Mouse (Mus musculus) CD4-positive, CD25-positive, alpha-beta regulatory T cell, adult 4 months (primary cell): ENCODE measurements around the gene BC025920. TPM values are rescaled to one million over a fixed set of nuclear protein-coding genes. Genes with fewer than 3 reads are reported as not detected.
A peak's percentile ranks its signal among the peaks of the same experiment; 100 is the strongest.

ENCODE experiments used
- ATAC-seq: one replicate; pipeline ENCODE4 v1.8.0; 2017
- polyA plus RNA-seq, 2 experiments: library from polyadenylated mRNA; unstranded; fragments of 100-300 nt; shearing (Covaris generic); gene quantifications; one replicate each; pipeline ENCODE4 v1.2.1; 2017

The BC025920 gene
- polyA plus RNA-seq, 2 experiments from 2014 or later, result 3.6 to 3.8 TPM

DNA sequence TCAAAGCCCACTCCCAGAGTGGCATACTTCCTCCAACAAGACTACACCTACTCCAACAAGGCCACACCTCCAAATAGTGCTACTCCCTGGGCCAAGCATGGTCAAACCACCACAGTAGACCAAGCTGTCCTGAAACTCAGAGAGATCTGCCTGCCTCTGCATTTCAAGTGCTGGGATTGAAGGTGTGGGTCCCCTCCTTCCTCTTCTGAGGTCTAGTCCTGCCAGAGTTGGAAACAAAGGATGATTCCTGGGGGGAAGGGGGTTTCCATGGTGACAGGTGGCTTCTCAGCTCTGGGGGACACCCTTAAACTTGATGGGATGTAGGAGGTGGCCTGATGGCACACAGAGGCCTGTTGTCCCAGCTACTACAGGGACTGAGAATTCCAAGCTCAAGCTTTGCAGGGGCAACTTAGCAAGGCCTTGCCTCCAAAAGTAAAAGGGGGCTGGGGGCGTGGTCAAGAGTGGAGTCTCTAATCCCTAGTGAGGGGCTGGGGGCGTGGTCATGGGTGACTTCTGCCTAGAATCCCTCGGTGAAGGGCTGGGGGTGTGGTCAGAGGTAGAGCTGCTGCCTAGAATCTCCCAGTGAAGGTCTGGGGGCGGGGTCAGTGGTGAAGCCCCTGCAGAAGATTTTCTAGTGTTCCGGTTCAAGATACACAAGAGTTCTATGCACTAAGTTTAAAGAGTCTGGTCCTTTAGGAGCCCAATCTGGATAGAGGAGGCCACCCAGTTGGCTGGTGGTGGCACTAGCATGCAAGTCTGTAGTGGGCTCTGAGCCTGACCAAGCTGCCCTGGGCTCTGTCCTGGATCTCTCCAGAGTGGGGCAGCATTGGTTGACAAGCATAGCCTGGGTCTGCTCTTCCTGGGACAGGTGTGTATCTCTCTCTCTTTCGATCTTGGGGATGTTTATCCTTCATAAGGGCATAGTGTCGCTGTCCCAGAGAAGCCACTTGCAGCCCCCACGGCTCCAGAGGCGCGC lies 31.7 kb upstream of the BC025920 start, which contains the start of gene Tle2:
Gene Tle2 (plus strand): TSS at position 481 of the 976 bp plus-strand sequence.
- ATAC-seq, result no peak

- no peak for ATAC-seq
Observed at GRCm38 (mm10) chr10:81575208-81575631, 30.9 kb upstream of the BC025920 start.

- ATAC-seq, result no peak
Observed at GRCm38 (mm10) chr10:81575695-81576094, 30.4 kb upstream of the BC025920 start.

GRCm38 (mm10) chr10:81579967-81580366 lies 26.1 kb upstream of the BC025920 start:
- ATAC-seq, result no peak

GRCm38 (mm10) chr10:81580441-81581070 lies 25.5 kb upstream of the BC025920 start:
- ATAC-seq, result peak; percentile 43

- no peak for ATAC-seq
Observed at GRCm38 (mm10) chr10:81583347-81583746, 22.7 kb upstream of the BC025920 start.

DNA sequence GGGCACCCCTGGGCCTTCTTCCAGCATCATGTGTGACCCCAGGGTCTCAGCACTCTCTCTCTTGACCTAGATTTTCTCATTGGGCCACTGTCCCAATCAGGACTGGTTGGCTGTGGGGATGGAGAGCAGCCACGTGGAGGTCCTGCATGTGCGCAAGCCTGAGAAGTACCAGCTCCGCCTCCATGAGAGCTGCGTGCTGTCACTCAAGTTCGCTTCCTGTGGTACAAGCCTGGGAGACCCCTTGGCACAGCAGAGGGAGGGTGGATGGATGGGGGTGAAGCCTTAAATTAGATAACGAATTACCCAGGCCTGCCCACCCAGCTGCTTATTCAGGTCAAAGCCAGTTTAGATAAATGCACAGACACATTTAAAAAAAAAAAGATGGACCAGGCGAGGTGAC lies 17.3 kb upstream of the BC025920 start:
- no peak for ATAC-seq

DNA sequence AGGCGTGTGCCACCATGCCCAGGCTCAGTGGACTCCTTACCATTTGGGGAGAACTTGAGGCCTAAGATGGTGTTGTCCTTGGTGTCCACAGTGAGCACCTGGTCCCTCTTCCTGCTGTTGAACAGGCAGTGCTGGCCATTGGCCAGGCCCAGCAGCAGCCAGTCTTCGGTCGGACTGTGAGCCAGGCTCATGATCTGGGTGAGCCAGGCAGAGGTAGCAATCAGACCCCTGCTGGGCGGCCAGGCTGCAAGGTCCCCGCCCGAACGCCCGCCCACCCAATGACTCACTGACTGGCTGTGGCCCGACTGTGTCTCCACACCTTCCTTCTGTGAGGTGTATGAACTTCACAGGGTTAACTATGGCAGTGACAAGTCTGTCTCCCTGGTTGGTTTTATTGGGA lies 14.2 kb upstream of the BC025920 start:
- ATAC-seq, result no peak

- ATAC-seq, result no peak
Observed at GRCm38 (mm10) chr10:81592631-81593030, 13.4 kb upstream of the BC025920 start.

DNA sequence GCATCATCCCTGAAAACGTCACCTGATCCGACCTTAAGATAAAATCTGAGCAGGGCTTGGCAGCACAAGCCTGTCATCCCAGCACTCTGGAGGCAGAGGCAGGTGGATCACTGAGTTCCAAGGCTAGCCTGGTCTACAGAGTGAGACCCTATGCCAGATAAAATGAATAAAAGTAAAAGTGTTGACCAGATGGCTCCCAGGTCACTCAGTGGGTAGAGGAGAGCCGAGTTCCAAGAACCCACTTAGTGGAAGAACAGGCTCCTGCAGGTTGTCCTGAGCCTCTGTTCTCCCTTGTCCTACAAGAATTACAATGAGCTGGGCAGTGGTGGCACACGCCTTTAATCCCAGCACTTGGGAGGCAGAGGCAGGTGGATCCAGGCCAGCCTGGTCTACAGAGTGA lies 12.8 kb upstream of the BC025920 start:
- no peak for ATAC-seq

- ATAC-seq, result no peak
Observed at GRCm38 (mm10) chr10:81593935-81594334, 12.1 kb upstream of the BC025920 start.

GRCm38 (mm10) chr10:81595599-81595998 lies 10.5 kb upstream of the BC025920 start:
- ATAC-seq, result no peak

DNA sequence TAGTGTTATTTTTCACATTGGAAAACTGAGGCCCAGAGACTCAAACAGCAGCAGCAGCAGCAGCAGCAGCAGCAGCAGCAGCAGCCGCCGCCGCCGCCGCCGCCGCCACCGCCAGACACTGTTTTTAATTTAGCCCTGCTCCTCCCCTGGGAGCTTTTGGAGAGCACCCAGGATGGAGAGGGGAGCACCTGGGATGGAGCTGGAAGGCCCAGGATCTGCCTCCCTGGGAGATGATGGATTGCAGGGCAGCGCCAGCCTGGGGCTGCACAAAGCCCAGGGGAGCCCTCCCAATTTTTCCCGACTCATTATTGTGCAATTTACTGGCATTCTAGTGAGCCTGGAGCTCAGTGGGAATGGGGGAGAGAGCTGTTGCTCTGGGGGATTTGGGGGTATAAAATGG lies 9.5 kb upstream of the BC025920 start:
- ATAC-seq, result no peak

DNA sequence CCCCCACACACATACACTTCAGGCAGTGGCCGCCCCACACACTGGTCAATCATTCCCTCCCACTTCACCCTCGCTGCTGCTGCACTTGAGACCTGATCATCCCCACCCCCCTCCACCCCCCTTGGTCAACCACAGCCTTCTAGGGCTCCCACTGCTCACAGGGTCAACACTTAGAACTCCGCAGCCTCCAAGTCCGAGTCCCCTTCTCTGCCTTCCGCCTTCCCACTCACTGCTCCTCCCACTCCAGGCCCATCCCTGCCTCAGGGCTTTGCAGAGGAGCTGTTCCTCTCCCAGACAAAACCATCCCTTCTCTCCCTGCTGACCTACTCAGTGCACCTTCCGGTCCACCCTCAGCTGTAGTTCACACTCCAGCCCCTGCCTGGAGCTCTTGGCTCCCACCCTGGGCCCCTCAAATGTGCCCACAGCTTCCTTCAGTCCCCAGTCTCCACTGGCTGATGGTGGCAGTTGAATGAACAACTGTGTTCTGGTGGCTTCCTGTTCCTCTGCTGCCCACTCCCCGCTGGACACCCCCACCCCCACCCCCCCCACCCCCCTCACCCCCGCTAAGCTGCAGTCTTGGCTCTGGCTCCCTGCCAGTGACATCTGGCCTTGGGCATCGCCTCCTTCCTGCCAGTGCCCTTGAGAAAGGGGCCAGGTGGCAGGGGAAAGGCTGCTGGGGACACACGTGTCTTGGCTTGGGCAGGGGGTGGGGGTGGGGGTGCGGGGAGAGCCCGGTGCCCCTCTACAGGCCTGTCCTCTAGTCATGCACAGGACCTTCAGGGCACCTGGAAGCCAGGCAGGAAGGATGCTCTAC lies 8.7 kb upstream of the BC025920 start:
- no peak for ATAC-seq

GRCm38 (mm10) chr10:81598342-81598741 lies 7.7 kb upstream of the BC025920 start:
- no peak for ATAC-seq

DNA sequence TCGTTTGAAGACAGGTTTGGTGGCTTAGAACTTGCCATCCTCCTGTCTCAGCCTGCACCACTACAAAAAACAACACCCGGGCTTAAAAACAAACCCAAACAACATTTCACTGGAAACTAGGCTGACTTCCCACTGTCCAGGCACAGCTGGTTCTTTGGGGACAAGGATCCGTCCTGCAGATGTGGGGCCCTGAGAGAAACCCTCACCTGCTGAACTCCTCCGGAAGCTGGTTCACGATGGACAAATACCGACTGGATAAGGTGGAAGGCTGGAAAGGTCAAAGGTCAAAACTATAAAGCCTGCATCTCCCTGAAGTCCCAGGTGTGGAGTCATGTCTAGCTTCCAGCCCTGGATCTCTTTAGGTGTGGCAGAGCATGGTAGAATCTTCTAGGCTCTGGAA lies 7.2 kb upstream of the BC025920 start:
- no peak for ATAC-seq

- ATAC-seq, result no peak
Observed at GRCm38 (mm10) chr10:81599630-81600029, 6.4 kb upstream of the BC025920 start.

- ATAC-seq, result no peak
Observed at GRCm38 (mm10) chr10:81600096-81600495, 6.0 kb upstream of the BC025920 start.

- ATAC-seq, result peak; percentile 56
Observed at GRCm38 (mm10) chr10:81600738-81601203, 5.3 kb upstream of the BC025920 start, which contains the start of gene Tle6. TSS of gene Tle6 (minus strand) at chr10:81601073.

DNA sequence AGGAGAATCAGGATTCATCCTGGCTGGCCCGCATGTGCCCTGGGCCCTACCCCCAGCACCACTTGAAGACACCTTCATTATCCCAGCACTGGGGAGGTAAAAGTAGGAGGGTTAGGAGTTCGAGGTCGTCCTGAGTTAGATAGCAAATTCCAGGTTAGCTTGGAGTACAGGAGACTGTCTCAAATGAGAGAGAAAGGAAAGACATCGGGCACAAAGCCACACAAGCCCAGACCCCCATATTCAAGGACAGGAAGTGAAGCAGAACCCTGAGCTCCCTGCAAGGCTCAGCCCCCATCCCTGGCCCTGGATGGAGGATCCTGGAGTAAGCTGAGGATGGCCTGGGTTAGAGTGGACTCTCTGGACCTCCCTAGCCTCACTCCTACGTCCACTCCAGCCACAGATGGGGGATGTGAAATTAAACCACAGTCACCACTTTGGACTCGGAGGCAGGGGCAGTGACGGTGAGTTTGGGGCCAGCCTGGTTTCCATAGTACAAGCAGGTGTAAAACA lies 4.6 kb upstream of the BC025920 start:
- ATAC-seq, result no peak

- ATAC-seq, result peak; percentile 61
Observed at GRCm38 (mm10) chr10:81602741-81603151, 3.3 kb upstream of the BC025920 start.
